Mouse (Mus musculus): Measurements from ENCODE around the gene Mmab.

GRCm38 (mm10) chr5:114416855-114417254 is 27.0 kb downstream of the Mmab start:
- no peak for TF ChIP-seq CTCF (IDR thresholded peaks at IDR 0.05; ENCODE audit: low read depth)
- TF ChIP-seq EP300 (IDR thresholded peaks at IDR 0.05; ENCODE audit: low read depth): no peak

Data from heart, postnatal 0 days (tissue).